Mouse (Mus musculus) B cell, adult 67 days (primary cell): ENCODE measurements around the gene Ikzf5. TPM values are rescaled to one million over a fixed set of nuclear protein-coding genes. Genes with fewer than 3 reads are reported as not detected.

Experiments
- total RNA-seq, 2 experiments: library from RNA; stranded (reverse); gene quantifications; 4 replicates each; pipeline ENCODE4 v1.2.4; 2023

Ikzf5 gene
- total RNA-seq, result 10 to 100 TPM; 64.2 to 72.1 TPM

DNA sequence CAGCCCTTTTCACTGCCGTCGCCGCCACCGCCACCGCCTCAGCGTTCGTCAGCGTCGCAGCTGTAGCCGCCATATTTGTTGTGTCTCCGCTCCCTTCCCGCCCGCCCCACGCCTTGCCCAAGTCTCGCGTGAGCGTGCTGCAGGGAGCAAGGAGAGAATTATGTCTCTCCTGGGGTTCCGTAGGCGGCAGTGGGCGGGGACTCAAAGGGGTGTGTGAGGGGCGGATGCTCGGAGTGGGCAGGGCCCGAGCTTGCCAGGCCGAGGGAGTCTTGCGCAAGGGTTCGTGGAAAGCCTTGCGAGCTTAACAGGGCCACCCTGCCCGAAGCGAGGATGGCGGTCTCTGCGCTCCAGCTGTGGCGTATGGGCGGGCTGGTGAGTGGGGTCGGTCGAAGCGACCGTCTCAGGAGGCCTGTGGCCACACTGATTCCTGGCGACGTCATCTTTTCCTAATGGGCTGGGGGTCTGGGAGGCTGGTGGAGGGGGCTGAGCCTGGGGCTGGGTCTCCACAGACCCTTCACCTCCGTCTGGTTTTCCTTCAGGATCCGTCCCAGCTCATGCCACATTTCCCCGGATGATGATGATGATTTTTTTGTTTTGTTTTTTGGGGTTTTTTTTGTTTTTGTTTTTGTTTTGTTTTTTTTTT lies at the start of gene Ikzf5, which contains the start of gene Acadsb:
Gene Ikzf5, minus strand, starts transcription at position 106 of the 643 bp plus-strand sequence.
Gene Acadsb, plus strand, starts transcription at position 186 of the 643 bp plus-strand sequence.

DNA sequence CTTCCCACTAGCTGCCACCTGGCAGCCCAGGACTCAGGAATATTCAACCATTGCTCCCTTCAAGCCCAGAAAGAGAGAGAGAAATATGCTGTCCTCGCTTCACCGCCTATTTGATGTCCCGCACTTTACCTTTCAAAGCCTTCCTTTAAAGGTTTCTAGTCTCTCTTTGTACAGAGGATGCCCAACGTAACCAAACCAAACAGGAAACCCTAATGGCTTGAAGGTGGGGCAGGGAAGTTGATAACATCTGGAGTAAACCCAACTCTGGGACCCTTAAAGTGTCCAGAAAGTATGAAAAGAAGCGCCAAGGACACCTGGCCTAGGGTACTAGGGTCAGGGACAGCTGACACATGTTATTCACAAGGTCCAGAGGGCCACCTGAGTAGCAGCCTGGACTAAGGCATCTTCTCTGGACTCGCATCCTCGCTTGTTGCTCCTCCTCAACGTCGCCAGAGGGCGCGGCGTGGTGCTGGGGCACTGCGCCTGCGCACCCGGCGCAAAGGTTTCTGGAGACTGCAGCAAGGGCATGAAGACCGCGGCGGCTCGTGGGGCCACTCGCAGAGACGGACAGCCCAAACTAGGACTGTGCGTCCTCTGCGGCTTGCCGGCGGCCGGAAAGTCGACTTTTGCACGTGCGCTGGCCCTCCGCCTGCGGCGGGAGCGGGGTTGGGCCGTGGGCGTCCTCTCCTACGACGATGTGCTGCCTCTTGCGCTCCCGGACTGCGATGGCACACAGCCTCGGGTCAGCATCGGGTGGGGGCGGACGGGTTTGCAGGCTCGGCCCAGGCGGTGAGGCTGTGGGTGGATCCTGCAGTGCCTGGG lies 39.5 kb downstream of the Ikzf5 start, which contains the start of gene Pstk:
Gene Pstk, plus strand, starts transcription at position 494 of the 822 bp plus-strand sequence.

DNA sequence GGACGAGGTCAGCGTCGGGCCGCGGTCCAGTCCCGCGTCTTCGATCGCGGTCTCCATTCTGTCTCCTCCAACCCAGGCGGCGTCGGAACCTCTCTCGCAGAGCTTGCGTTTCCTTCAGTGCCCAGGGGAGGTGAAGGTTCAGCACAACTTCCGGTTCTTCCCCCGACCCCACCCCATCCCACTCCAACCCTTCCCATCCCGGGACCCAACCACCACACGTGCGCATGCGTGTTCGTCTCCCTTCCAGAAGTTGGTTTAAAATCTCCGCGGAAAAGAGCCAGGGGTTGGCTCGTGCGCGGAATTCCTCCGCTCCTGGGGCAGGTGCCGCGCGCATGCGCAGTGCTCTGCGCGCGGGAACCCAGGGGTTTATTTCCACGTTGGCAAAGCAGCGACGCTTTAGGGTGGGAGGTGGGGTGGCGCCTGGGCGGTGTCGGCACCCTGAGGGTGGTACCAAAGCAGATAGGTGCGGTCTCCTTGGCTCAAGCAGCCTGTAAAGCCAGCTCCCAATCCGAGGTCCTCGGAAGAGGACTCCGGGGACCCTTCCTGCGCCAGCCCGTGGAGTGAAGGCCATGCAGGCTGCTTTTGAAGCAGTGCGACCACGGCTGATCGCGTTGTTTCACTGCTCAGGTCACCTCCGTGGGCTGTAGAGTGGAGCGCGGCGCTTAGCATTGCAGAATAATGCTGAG lies 47.6 kb downstream of the Ikzf5 start, which contains the start of gene 2310057M21Rik:
Gene 2310057M21Rik, minus strand, starts transcription at position 145 of the 686 bp plus-strand sequence.

Other genes starting within 250 kb of the Ikzf5 start
- gene 5430419D17Rik, start 236.1 kb downstream of the Ikzf5 start, total RNA-seq, result not detected
- gene Cuzd1, start 88.2 kb downstream of the Ikzf5 start, total RNA-seq, result not detected
- not detected for gene Fam24b, start 81.0 kb downstream of the Ikzf5 start, total RNA-seq
- gene Fam24a, start 76.7 kb downstream of the Ikzf5 start, total RNA-seq, result not detected
- gene 2310057M21Rik, start 47.8 kb downstream of the Ikzf5 start, total RNA-seq, result 10 to 100 TPM; 14.9 to 20.0 TPM
- 10 to 100 TPM; 20.5 to 25.3 TPM for gene Pstk, start 39.4 kb downstream of the Ikzf5 start, total RNA-seq
- 10 to 100 TPM; 17.6 to 24.8 TPM for gene Acadsb, start 80 bp upstream of the Ikzf5 start, total RNA-seq
- not detected for gene Hmx3, start 132.3 kb upstream of the Ikzf5 start, total RNA-seq
- gene Hmx2, start 138.3 kb upstream of the Ikzf5 start, total RNA-seq, result not detected
- gene Bub3, start 149.7 kb upstream of the Ikzf5 start, total RNA-seq, result 10 to 100 TPM; 56.0 to 64.3 TPM